Mouse (Mus musculus) erythroblast, adult 5-6 weeks (primary cell): ENCODE data around the gene Zfp46. TPM values are rescaled to one million over a fixed set of nuclear protein-coding genes. Genes with fewer than 3 reads are reported as not detected.

Source experiments
- ATAC-seq: replicated peaks from 2 replicates; pipeline ENCODE4 v1.8.0; 2016; ENCODE audit warnings: moderate number of reproducible peaks, mild to moderate bottlenecking, moderate TSS enrichment, inconsistent platforms; ENCODE audit not compliant: poor library complexity, low FRiP score, severe bottlenecking
- total RNA-seq, 2 experiments: library from RNA; stranded (forward) in 1 of 2; stranded (reverse) in 1 of 2; fragments of 150-400 nt in 1 of 2; fragments of 200-764, 138-1000 nt in 1 of 2; gene quantifications; 2 replicates each; pipeline versions ENCODE4 v1.2.3 to v1.2.4; 2015 to 2017; ENCODE audit warnings: low replicate concordance in 2 of 2

Zfp46 gene
- total RNA-seq, 2 experiments from 2014 or later = 2.5 to 7.0 TPM

- no peak for ATAC-seq
Measured at GRCm38 (mm10) chr4:136261912-136262311, 22.6 kb upstream of the Zfp46 start.

- ATAC-seq = no peak
Measured at GRCm38 (mm10) chr4:136263555-136263954, 20.9 kb upstream of the Zfp46 start.

DNA sequence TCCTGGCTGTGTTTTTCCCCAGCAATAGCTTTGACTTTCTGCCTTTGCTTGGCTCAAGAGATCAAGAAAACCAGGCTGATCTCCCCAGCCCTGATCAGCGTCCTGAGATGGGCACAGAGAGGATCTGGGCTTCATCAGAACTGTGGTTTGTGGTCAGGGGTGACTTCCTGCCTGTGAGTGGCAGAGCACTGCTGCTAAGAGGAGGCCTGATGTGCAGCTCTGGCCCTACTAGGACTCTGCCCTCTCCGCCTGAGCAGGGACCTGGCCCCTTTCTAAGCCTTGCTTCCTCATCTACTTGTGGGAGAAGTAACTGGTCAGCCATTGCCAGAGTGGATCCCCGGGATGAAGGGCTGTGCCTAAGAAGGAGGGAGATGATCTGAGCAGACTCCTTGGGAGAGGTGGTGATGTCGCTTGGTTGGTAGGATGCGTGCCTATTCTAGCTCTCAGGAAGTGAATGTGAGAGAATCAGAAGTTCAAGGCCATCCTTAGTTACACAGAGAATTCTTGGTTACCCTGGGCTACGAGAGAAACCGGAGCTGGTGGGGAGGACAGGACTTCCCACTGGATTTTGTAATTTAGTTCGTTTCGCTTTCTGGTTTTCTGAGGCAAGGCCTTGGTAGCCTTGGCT is 17.7 kb upstream of the Zfp46 start:
- ATAC-seq = no peak

- 0 out of 2 replicates have a peak, but pooled peaks have one; percentile 20 for ATAC-seq
Measured at GRCm38 (mm10) chr4:136268912-136269311, 15.6 kb upstream of the Zfp46 start.

GRCm38 (mm10) chr4:136270648-136271047 is 13.8 kb upstream of the Zfp46 start:
- ATAC-seq = no peak

DNA sequence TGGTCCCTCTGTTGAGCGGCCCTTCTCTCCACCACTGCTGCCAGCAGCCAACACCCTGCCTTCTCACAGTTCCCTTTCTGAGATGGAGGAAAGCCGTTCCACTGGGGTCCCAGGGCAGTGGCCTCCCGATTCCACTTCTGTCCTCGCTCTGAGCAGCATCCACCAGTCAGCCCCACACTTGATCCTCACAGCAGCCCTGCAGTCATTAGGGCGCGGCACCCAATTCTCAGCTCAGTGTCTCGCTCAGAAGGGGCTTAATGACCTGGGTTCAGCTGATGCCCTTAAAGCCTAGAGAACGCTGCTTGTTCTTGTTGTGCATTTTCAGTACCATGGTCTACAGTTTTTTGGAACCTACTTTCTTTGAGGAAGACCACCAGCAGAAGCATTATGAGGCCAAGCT is 3.4 kb upstream of the Zfp46 start:
- no peak for ATAC-seq

DNA sequence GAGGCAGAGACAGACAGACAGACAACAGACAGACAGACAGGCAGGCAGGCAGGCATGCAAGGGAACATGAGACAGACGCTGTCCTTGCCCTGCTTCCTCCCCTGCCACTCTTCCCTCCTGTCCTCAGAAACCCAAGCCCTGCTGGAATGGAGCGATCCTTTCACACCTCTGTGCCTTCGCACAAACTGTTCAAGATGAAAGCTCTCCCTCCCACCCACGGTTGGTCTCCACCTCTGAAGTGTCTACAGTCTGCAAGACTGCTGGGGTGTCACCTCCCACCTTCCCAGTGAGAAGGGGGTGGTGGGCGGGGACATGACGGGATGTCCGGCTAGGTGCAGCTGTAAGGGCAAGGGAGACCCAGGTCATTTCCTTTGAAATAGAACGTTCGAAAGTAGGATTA is 2.9 kb upstream of the Zfp46 start:
- ATAC-seq = no peak

DNA sequence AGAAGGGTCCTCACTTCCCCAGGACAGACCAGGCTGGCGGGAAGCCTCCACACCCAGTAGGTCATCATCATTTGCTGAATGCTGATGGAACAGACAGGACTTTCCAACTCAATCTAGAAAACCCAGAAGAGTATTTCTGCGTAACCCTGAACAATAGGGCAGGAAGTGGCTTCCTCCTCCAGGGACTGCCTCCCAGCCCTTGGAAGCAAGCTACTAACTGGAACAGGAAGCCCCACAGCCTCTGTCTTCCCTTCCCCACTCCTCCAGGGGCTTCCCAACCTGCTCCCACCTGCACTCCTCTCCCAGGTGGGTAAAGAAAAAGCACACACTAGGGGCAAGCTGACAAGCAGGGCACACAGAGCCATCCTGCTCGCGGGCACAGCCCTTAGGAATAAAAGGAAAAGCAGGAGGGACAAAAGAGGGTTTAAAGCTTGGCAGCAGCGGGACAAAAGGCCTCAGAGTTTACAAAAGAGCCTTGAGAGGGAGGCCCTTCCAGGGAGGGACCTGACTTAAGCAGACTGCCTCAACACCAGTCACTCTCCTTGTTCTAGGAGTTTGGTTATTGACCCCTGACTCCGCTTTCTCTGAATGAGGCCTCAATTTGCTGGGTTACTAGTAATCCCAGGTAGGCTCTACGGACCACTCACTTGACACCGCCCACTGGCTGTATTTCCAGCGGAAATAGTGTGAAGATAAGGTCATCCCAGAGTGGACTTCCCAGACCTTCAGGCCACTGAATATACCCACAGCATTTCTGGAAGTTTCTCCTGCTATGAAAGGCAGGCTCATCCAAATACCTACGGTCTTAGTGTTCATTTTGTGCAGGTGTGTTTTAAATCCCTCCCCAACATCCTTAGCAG is 1.6 kb upstream of the Zfp46 start:
- ATAC-seq = no peak

GRCm38 (mm10) chr4:136283783-136284182 is 700 bp upstream of the Zfp46 start:
- no peak for ATAC-seq

GRCm38 (mm10) chr4:136284891-136285290 is 408 bp downstream of the Zfp46 start:
- ATAC-seq = no peak

- ATAC-seq = peak; percentile 92
Measured at GRCm38 (mm10) chr4:136285348-136285810, 896 bp downstream of the Zfp46 start.

- ATAC-seq = peak; percentile 95
Measured at GRCm38 (mm10) chr4:136285811-136286371, 1.4 kb downstream of the Zfp46 start.

DNA sequence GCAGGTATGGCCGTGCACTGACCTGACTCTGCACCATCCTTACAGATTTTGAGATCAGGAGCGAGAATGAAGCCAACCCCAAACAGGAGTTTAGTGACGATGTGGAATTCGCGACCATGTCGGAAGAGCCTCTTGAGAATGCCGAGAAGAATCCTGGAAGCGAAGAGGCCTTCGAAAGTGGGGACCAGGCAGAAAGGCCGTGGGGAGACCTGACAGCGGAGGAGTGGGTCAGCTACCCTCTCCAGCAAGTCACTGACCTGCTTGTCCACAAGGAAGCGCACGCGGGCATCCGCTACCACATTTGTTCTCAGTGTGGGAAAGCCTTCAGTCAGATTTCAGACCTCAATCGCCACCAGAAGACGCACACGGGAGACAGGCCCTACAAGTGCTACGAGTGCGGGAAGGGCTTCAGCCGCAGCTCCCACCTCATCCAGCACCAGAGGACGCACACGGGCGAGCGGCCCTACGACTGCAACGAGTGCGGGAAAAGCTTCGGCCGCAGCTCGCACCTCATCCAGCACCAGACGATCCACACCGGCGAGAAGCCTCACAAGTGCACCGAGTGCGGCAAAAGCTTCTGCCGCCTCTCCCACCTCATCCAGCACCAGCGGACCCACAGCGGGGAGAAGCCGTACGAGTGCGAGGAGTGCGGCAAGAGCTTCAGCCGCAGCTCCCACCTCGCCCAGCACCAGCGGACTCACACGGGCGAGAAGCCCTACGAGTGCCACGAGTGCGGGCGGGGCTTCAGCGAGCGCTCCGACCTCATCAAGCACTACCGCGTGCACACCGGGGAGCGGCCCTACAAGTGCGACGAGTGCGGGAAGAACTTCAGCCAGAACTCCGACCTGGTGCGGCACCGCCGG is 5.7 kb downstream of the Zfp46 start:
- no peak for ATAC-seq

DNA sequence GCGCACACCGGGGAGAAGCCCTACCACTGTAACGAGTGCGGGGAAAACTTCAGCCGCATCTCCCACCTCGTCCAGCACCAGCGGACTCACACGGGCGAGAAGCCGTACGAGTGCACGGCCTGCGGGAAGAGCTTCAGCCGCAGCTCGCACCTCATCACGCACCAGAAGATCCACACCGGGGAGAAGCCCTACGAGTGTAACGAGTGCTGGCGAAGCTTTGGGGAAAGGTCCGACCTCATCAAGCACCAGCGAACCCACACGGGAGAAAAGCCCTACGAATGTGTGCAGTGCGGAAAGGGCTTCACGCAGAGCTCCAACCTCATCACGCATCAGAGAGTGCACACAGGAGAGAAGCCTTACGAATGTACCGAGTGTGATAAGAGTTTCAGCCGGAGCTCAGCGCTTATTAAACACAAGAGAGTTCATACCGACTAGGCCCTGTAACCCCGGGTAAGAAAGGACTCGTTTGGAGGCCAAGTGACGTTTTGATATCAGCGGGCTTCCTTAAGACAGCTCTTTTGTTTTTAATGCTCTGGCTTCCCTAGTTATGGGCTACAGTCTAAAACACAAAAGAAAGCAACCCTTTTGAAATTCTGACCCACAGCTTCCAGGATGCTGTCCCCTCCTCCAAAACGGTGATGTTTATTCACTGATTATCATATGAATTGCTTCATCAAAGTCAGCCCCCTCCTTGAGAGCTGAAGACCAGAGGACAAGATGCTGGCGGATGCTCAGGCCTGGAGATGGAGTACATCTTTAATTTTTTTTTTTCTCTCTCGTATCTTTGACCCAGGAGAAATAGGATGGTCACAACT is 6.5 kb downstream of the Zfp46 start:
- no peak for ATAC-seq

- ATAC-seq = no peak
Measured at GRCm38 (mm10) chr4:136291692-136292091, 7.2 kb downstream of the Zfp46 start.

- no peak for ATAC-seq
Measured at GRCm38 (mm10) chr4:136295941-136296340, 11.5 kb downstream of the Zfp46 start.

DNA sequence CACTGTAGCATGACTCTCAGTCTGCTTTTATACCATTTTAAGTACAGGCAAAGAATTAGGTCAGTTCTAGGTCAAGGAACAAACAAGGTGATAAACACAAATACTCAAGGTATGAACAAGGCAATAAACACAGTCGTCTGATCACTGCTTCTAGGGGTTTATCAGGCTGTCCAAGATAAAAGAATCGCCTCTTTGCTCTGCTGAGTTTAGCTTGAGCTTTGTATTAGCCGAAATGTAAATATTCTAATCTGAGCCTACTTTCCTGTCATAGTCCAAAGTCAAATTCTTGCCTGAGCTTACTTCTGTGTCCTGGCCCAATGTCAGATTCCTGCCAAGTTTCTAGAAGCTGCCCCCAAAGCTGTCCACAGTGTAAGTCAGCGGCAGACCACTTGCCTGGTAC is 18.0 kb downstream of the Zfp46 start:
- no peak for ATAC-seq

DNA sequence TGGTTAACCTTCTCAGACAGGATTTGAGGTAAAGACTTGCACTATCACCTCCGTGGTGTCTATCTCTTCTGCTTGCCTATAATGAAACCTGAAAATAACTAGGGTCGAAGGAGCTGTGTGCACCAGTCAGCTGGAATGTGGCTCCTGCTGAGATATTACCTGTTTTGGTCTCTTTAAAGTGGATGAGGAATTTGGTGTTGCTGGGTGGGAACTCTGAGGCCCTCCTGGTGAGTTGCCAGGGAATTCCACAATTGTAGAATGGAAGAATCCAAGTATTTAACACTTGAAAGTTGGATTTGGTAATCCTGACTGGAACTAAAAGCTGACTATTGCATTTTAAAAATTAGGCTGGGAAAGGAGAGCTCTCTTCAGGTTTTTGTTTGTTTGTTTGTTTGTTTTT is 19.7 kb downstream of the Zfp46 start:
- ATAC-seq = no peak

DNA sequence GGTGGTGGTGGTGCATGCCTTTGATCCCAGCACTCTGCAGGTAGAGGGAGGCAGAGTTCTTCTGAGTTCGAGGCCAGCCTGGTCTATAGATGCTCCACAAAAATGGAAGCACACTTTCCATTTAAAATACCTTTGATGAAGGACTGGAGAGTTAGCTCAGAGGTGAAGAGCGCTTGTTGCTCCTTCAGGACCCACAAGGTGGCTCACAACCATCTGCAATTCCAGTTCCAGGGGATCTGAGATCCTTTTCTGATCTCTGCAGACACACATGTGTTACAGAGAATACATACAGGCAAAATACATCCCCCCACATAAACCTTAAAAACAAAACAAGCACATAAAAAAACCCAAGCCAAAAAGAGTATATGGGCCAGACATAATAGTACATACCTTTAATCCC is 23.9 kb downstream of the Zfp46 start:
- no peak for ATAC-seq
